Mouse (Mus musculus) heart, embryonic 16.5 days (tissue): ENCODE results near the gene Bcar1. TPM values are rescaled to one million over a fixed set of nuclear protein-coding genes. Genes with fewer than 3 reads are reported as not detected.

ENCODE experiments used
- ATAC-seq: fragments of 200-750 bp; cut with Nextera tagmentation; replicated peaks from 2 replicates; pipeline ENCODE4 v1.8.0; 2017; ENCODE audit warnings: moderate number of reproducible peaks; ENCODE audit not compliant: insufficient read depth, low FRiP score; ENCODE audit errors: extremely low read depth
- H3K27ac ChIP-seq: fragments of 300-500 bp; sonication (generic); 2 replicates; pipeline ENCODE4 v1.5.1; 2014; ENCODE audit warnings: mild to moderate bottlenecking, low read length, control low read depth, moderate library complexity
- H3K27me3 ChIP-seq: fragments of 300-500 bp; sonication (generic); 2 replicates; pipeline ENCODE4 v1.6.1; 2014; ENCODE audit warnings: low read length, mixed read lengths; ENCODE audit not compliant: control insufficient read depth, insufficient read depth
- H3K36me3 ChIP-seq: fragments of 300-500 bp; sonication (generic); 2 replicates; pipeline ENCODE4 v1.6.1; 2014; ENCODE audit not compliant: control insufficient read depth, insufficient read depth
- H3K4me1 ChIP-seq: fragments of 300-500 bp; sonication (generic); 2 replicates; pipeline ENCODE4 v1.6.1; 2014; ENCODE audit warnings: low read length, mixed read lengths; ENCODE audit not compliant: control insufficient read depth, insufficient read depth
- H3K4me2 ChIP-seq: fragments of 300-500 bp; sonication (generic); 2 replicates; pipeline ENCODE4 v1.6.1; 2014; ENCODE audit warnings: low read depth, mild to moderate bottlenecking, control low read depth, low read length
- H3K4me3 ChIP-seq: fragments of 300-500 bp; sonication (generic); 2 replicates; pipeline ENCODE4 v1.5.1; 2014; ENCODE audit warnings: mild to moderate bottlenecking, control low read depth, low read length
- H3K9ac ChIP-seq: fragments of 300-500 bp; sonication (generic); 2 replicates; pipeline ENCODE4 v1.6.1; 2014; ENCODE audit warnings: low read length, control low read depth
- H3K9me3 ChIP-seq: fragments of 300-500 bp; sonication (generic); replicated peaks from 2 replicates; pipeline ENCODE4 v1.6.1; 2016; ENCODE audit warnings: low read length; ENCODE audit not compliant: control insufficient read depth
- WGBS: fragments of 180-500 bp; shearing (Covaris S2); extraction: QIAGEN DNeasy Blood & Tissue Kit; methylation state at CpG from one replicate; pipeline ENCODE4 v1.1.7; 2014; 5-methylcytosine and 5-hydroxymethylcytosine counted together
- polyA plus RNA-seq: library from polyadenylated mRNA; unstranded; fragments of >200 nt; fragmentation: Nextera tagmentation; extraction: Ambion mirVana; gene quantifications from 2 replicates; pipeline ENCODE4 v1.2.1, GENCODE M21; 2015

Gene Bcar1
- polyA plus RNA-seq, 1 experiment from 2014 or later: 39.8 TPM

DNA sequence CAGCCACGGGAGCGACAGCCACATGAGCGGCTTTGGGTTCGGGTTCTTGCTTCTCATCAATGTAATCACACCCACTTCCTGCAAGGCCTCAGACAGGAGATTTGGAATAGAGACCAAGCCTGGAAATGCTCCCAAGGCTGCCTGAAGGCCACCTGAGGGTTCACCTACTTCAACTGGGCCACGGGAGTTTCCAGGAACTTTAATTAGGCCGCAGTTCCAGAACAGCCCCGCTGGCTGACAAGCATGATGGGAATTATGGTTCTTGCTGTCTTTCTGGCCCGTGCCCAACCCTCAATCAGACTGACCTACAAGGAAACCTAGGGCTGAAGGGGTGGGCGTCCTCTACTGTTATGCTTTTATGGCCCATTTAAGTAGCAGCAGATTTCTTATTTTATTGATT is 28.5 kb upstream of the Bcar1 start:
- Histone ChIP-seq H3K4me2 (no peak overlapping the region), H3K27me3 (no peaks in the 10 kb centered on the region), H3K9ac (no peak overlapping the region), H3K9me3 (no peaks in the 10 kb centered on the region), H3K4me3 (no peak overlapping the region), H3K4me1 (peaks cover 31% of the 10 kb centered on the region), H3K36me3 (peaks cover 15% of the 10 kb centered on the region), H3K27ac (no peak overlapping the region)
- ATAC-seq: no peak
- WGBS: 74% methylated on average over 9 of the region's 9 CpGs

DNA sequence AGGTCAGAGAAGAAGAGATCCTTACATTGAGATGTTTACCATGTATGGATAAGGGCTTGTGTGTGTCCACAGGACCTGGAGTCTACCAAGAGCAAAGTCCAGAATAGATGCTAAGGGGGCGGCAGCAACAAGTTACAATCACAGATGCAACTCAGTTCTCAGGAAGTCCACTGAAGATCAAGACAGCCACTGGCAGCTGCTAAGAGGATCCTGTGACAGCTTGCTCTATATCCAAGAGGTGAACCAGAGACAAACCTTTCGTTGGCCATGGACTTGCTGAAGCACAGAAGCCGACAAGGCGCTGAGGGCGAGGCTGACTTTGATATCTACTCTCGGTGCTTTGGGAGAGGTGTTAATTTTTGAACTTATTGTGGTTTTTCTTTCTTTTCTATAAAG is 28.0 kb upstream of the Bcar1 start:
- H3K9me3 ChIP-seq: no peaks in the 10 kb centered on the region
- H3K4me1 ChIP-seq: peaks cover 31% of the 10 kb centered on the region
- H3K27ac ChIP-seq: no peak overlapping the region
- no peak overlapping the region for H3K9ac ChIP-seq
- peaks cover 17% of the 10 kb centered on the region for H3K36me3 ChIP-seq
- H3K4me3 ChIP-seq: no peak overlapping the region
- no peak for ATAC-seq
- H3K4me2 ChIP-seq: no peak overlapping the region
- 70% methylated on average over 6 of the region's 6 CpGs for WGBS
- no peaks in the 10 kb centered on the region for H3K27me3 ChIP-seq

DNA sequence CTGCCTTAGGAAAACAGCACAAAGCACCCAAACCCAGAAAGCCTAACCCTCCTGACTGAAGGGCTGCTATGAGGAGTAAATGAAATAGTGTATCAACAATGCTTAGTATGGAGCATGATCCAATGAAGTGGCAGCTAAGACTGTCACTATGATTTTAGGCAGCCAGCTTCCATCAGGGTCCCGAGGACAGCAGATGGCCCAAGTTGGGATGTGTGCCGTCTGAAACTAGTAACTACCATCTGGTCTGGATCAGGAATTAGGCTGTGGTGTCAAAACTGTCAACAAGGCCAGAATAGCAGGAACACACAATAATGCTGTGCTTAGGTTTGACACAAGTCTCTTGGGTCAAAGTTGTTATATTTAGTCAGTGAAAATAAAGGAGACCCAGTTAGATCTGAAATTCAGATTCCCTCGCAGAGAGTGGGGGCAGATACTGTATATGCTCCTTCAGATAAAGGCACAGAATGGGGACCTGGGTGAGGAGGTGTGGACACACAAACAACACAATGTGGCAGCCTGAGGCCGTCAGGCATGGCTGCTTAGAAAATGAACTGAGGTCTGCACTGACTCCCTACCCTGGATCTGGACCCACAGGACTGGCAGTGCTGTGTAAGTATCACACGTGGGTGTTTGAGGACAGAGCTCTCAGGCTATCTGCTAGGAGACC is 27.5 kb upstream of the Bcar1 start:
- H3K4me2 ChIP-seq: no peak overlapping the region
- H3K9ac ChIP-seq: no peak overlapping the region
- H3K9me3 ChIP-seq: no peaks in the 10 kb centered on the region
- 43% methylated on average over 5 of the region's 5 CpGs for WGBS
- H3K36me3 ChIP-seq: peaks cover 18% of the 10 kb centered on the region
- H3K4me1 ChIP-seq: peaks cover 31% of the 10 kb centered on the region
- no peak for ATAC-seq
- no peak overlapping the region for H3K27ac ChIP-seq
- H3K4me3 ChIP-seq: no peak overlapping the region
- H3K27me3 ChIP-seq: no peaks in the 10 kb centered on the region

DNA sequence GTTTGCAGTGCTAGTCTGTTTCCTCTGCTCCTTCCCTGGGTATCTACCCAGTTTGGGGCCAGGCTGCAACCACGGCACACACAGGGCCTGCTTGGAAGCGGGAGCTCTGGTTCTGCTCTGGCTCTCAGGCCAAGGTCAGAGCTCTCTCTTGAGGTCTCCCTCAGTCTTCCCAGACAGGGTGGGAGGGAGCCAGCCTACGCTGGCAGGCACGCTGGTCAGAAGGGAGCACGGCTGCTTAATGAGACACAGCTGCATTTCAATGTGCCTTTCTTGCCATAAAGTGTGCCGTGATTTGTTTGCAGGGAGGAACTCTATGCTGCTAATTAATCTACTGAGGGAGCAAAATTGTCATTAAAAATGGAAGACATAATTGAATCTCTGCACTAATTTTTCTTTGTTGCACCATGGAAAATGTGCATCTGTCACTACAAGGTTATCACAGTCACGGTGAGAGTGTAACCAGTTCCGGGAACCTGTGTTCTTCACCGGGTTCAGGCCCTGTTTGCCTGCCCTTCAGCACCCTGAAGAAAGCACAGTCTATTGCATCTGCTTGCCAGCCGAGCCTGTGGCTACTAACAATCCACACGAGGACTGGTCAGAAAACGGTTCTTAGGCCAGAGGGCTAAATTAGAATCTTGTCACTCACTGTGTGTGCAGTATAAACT is 26.3 kb upstream of the Bcar1 start:
- no peaks in the 10 kb centered on the region for H3K9me3 ChIP-seq
- H3K27me3 ChIP-seq: no peaks in the 10 kb centered on the region
- WGBS: 51% methylated on average over 12 of the region's 12 CpGs
- peak overlapping the region; percentile 63 for H3K27ac ChIP-seq
- peak overlapping the region; percentile 46 for H3K9ac ChIP-seq
- ATAC-seq: 0 out of 2 replicates have a peak, but pooled peaks have one; percentile 18
- H3K4me3 ChIP-seq: no peak overlapping the region
- peaks cover 31% of the 10 kb centered on the region for H3K4me1 ChIP-seq
- H3K4me2 ChIP-seq: no peak overlapping the region
- peaks cover 23% of the 10 kb centered on the region for H3K36me3 ChIP-seq

DNA sequence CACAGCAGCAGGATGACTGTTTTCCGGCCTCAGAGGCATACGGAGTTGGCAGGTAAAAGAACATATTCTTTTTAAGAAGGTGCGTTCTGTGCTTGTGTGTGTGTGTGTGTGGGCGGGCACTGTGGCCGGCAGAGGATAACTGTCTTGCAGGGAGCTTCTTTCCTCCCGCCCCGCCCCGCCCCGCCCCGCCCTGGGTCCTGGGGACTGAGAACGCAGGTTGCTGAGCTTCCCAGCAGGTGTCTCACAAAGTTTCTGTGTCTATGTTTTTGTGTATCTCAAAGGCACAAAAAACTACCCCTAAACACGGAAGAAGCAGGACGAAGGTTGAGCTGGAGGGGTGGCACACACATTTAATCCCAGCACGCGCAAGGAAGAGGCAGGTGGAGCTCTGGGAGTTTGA is 25.7 kb upstream of the Bcar1 start:
- 78% methylated on average over 15 of the region's 15 CpGs for WGBS
- H3K4me3 ChIP-seq: no peak overlapping the region
- H3K4me1 ChIP-seq: peaks cover 28% of the 10 kb centered on the region
- peaks cover 19% of the 10 kb centered on the region for H3K36me3 ChIP-seq
- peak overlapping the region; percentile 63 for H3K27ac ChIP-seq
- peak overlapping the region; percentile 46 for H3K9ac ChIP-seq
- no peak overlapping the region for H3K4me2 ChIP-seq
- no peaks in the 10 kb centered on the region for H3K9me3 ChIP-seq
- no peak for ATAC-seq
- no peaks in the 10 kb centered on the region for H3K27me3 ChIP-seq

DNA sequence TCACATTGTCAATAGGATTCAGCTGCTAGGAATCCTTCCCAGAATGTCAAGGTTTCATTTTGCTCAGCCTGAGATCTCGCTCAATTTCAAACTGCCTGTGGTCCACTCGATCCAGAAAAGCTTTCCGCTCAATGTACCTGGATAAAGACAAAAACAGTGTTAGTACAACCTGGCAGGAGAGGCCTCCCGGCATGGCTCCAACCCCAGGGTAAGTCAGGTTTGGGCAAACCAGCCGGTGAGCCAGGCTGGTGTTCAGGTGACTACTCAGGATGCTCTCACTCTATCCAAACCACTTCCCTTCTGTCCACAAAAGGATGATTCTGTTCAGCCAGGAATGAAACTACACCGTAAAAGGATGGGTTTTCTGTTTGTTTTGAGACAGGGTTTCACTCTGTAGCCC is 25.0 kb upstream of the Bcar1 start:
- 89% methylated on average over 6 of the region's 6 CpGs for WGBS
- H3K4me2 ChIP-seq: no peak overlapping the region
- H3K27ac ChIP-seq: no peak overlapping the region
- no peak overlapping the region for H3K9ac ChIP-seq
- peaks cover 23% of the 10 kb centered on the region for H3K4me1 ChIP-seq
- no peak for ATAC-seq
- peaks cover 19% of the 10 kb centered on the region for H3K36me3 ChIP-seq
- H3K4me3 ChIP-seq: no peak overlapping the region
- no peaks in the 10 kb centered on the region for H3K27me3 ChIP-seq
- H3K9me3 ChIP-seq: no peaks in the 10 kb centered on the region

DNA sequence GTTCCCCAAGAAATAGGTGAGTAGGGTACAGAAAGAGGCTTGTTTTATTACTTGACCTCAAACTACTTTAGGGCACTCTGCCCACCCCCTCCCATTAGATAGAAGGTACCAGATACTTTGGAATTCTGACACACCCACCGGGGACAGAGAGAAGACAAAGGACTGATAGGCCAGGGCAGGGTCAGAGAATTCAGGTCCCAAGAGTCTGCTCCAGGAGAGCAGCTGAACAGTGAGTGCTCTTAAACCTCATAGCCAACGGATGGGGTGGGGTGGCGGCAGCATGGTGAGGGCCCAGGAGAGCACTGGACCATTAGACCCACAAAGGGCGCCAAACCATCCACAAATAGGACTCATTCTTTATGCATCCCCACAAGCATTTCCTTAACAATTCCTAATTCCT is 22.0 kb upstream of the Bcar1 start:
- Histone ChIP-seq H3K27me3 (no peaks in the 10 kb centered on the region), H3K4me2 (no peak overlapping the region), H3K36me3 (peaks cover 19% of the 10 kb centered on the region), H3K4me3 (no peak overlapping the region), H3K27ac (no peak overlapping the region), H3K4me1 (peaks cover 10% of the 10 kb centered on the region), H3K9me3 (no peaks in the 10 kb centered on the region), H3K9ac (no peak overlapping the region)
- 84% methylated on average over 4 of the region's 4 CpGs for WGBS
- ATAC-seq: no peak

DNA sequence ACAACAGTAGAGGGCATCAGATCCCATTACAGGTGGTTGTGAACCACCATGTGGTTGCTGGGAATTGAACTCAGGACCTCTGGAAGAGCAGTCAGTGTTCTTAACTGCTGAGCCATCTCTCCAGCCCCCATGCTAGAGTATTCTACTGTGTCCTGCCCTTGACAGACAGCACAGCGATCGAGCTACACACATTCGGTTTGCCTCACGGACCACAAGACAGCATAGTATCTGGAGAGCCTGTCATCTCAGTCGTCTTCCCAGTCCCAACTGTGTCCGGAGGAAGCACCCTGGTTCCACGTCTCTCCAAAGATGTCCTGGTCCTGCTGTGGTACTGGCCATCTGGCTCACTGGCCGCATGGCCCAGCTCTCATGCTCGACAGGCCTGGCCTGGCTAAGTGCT is 21.5 kb upstream of the Bcar1 start:
- Histone ChIP-seq H3K27me3 (no peaks in the 10 kb centered on the region), H3K9me3 (no peaks in the 10 kb centered on the region), H3K4me1 (peaks cover 7% of the 10 kb centered on the region), H3K36me3 (peaks cover 19% of the 10 kb centered on the region), H3K4me3 (no peak overlapping the region), H3K27ac (no peak overlapping the region), H3K9ac (no peak overlapping the region), H3K4me2 (no peak overlapping the region)
- WGBS: 91% methylated on average over 9 of the region's 9 CpGs
- no peak for ATAC-seq

DNA sequence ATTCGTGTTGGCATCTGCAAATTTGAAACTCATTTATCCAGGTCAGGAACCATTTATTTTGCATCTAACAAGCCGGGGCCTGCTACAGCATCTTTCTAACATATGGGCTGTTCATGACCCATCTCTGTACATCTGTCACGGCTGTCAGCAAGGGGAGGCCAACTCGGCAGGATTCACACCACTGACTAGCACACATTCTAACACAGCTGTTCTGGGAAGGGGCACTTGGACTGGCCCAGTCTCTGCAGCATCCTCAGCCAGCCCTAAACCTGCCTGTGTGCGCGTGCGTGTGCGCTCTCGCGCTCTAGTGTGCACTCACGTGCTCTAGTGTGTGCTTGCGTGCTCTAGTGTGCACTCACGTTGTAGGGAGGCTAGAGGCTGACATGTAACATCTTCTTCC is 17.1 kb upstream of the Bcar1 start:
- H3K4me1 ChIP-seq: no peaks in the 10 kb centered on the region
- H3K27me3 ChIP-seq: no peaks in the 10 kb centered on the region
- no peak overlapping the region for H3K9ac ChIP-seq
- no peak overlapping the region for H3K4me3 ChIP-seq
- no peaks in the 10 kb centered on the region for H3K9me3 ChIP-seq
- no peak overlapping the region for H3K27ac ChIP-seq
- no peak overlapping the region for H3K4me2 ChIP-seq
- WGBS: 84% methylated on average over 13 of the region's 13 CpGs
- peaks cover 6% of the 10 kb centered on the region for H3K36me3 ChIP-seq
- ATAC-seq: no peak
